Mouse (Mus musculus): ENCODE measurements around the gene Insrr. TPM values are rescaled to one million over a fixed set of nuclear protein-coding genes. Genes with fewer than 3 reads are reported as not detected.

Gene Insrr
- polyA plus RNA-seq, 1 experiment from 2014 or later, result 0.43 TPM

GRCm38 (mm10) chr3:87779086-87779485 lies 17.7 kb upstream of the Insrr start:
- no peak for ATAC-seq
- no peaks in the 10 kb centered on the region for H3K36me3 ChIP-seq (ENCODE audit: poor library complexity, severe bottlenecking)
- no peak overlapping the region for H3K4me3 ChIP-seq
- no peak overlapping the region for H3K4me2 ChIP-seq
- peaks cover 11% of the 10 kb centered on the region; the same call in 1 of the 2 replicates for H3K4me1 ChIP-seq
- no peaks in the 10 kb centered on the region for H3K9me3 ChIP-seq (replicated peaks)
- peaks cover 26% of the 10 kb centered on the region for H3K27me3 ChIP-seq
- no peak overlapping the region for H3K9ac ChIP-seq
- no peak overlapping the region for H3K27ac ChIP-seq
- WGBS, result 26% methylated on average over 2 of the region's 2 CpGs

GRCm38 (mm10) chr3:87783282-87784023 lies 13.3 kb upstream of the Insrr start:
- Histone ChIP-seq H3K9ac (no peak overlapping the region), H3K36me3 (ENCODE audit: poor library complexity, severe bottlenecking) (no peaks in the 10 kb centered on the region), H3K4me1 (0 out of 2 replicates have a peak, but pooled peaks cover 6% of the 10 kb centered on the region), H3K9me3 (replicated peaks) (no peaks in the 10 kb centered on the region), H3K27ac (no peak overlapping the region), H3K4me2 (no peak overlapping the region), H3K27me3 (peaks cover 15% of the 10 kb centered on the region; the same call in 1 of the 2 replicates), H3K4me3 (no peak overlapping the region)
- 84% methylated on average over 25 of the region's 25 CpGs for WGBS
- no peak for ATAC-seq

GRCm38 (mm10) chr3:87785156-87785555 lies 11.6 kb upstream of the Insrr start:
- Histone ChIP-seq H3K9me3 (replicated peaks) (no peaks in the 10 kb centered on the region), H3K4me2 (no peak overlapping the region), H3K27me3 (0 out of 2 replicates have a peak, but pooled peaks cover 8% of the 10 kb centered on the region), H3K4me3 (no peak overlapping the region), H3K4me1 (peaks cover 10% of the 10 kb centered on the region; the same call in 1 of the 2 replicates), H3K9ac (no peak overlapping the region), H3K36me3 (ENCODE audit: poor library complexity, severe bottlenecking) (no peaks in the 10 kb centered on the region), H3K27ac (no peak overlapping the region)
- 82% methylated on average over 5 of the region's 5 CpGs for WGBS
- ATAC-seq, result no peak

GRCm38 (mm10) chr3:87785626-87786214 lies 11.0 kb upstream of the Insrr start:
- Histone ChIP-seq H3K36me3 (ENCODE audit: poor library complexity, severe bottlenecking) (no peaks in the 10 kb centered on the region), H3K4me2 (no peak overlapping the region), H3K9me3 (replicated peaks) (no peaks in the 10 kb centered on the region), H3K9ac (no peak overlapping the region), H3K27me3 (peaks cover 9% of the 10 kb centered on the region), H3K4me3 (no peak overlapping the region), H3K4me1 (peaks cover 11% of the 10 kb centered on the region; the same call in 1 of the 2 replicates), H3K27ac (no peak overlapping the region)
- 66% methylated on average over 6 of the region's 6 CpGs for WGBS
- ATAC-seq, result no peak

- no peaks in the 10 kb centered on the region for H3K36me3 ChIP-seq (ENCODE audit: poor library complexity, severe bottlenecking)
- ATAC-seq, result no peak
- no peaks in the 10 kb centered on the region for H3K9me3 ChIP-seq (replicated peaks)
Measured at GRCm38 (mm10) chr3:87789248-87789647, 7.5 kb upstream of the Insrr start.

GRCm38 (mm10) chr3:87789768-87790167 lies 7.0 kb upstream of the Insrr start:
- 32% methylated on average over 5 of the region's 5 CpGs for WGBS
- Histone ChIP-seq H3K9ac (no peak overlapping the region), H3K4me3 (no peak overlapping the region), H3K27ac (no peak overlapping the region), H3K9me3 (replicated peaks) (no peaks in the 10 kb centered on the region), H3K4me1 (peaks cover 14% of the 10 kb centered on the region), H3K4me2 (no peak overlapping the region), H3K36me3 (ENCODE audit: poor library complexity, severe bottlenecking) (no peaks in the 10 kb centered on the region), H3K27me3 (peaks cover 46% of the 10 kb centered on the region)
- no peak for ATAC-seq

More at GRCm38 (mm10) chr3:87789248-87789647, 7.5 kb upstream of the Insrr start:
- Histone ChIP-seq H3K9ac (no peak overlapping the region), H3K4me1 (peaks cover 11% of the 10 kb centered on the region; the same call in 1 of the 2 replicates), H3K27ac (no peak overlapping the region), H3K27me3 (peaks cover 41% of the 10 kb centered on the region), H3K4me2 (no peak overlapping the region), H3K4me3 (no peak overlapping the region)
- WGBS, result 68% methylated on average over 1 of the region's 1 CpGs

GRCm38 (mm10) chr3:87794922-87795325 lies 1.8 kb upstream of the Insrr start, which contains the start of gene Ntrk1:
Ntrk1 (minus strand) TSS chr3:87795162.
- Histone ChIP-seq H3K4me1 (peaks cover 36% of the 10 kb centered on the region), H3K4me2 (peak within 1 kb of the TSS; percentile 52), H3K27me3 (peaks cover 95% of the 10 kb centered on the region), H3K36me3 (ENCODE audit: poor library complexity, severe bottlenecking) (no peaks in the 10 kb centered on the region), H3K27ac (no peak within 1 kb of the TSS), H3K9ac (peak within 1 kb of the TSS; percentile 22; the same call in 1 of the 2 replicates), H3K4me3 (peak within 1 kb of the TSS; percentile 26), H3K9me3 (replicated peaks) (no peaks in the 10 kb centered on the region)
- WGBS, result under 1% methylated on average over 45 of the region's 47 CpGs
- ATAC-seq, result no peak

- no peak; the same call in 1 of the 2 replicates for ATAC-seq
- Histone ChIP-seq H3K9ac (peak overlapping the region; percentile 22; the same call in 1 of the 2 replicates), H3K4me3 (peak overlapping the region; percentile 26), H3K27me3 (peaks cover 100% of the 10 kb centered on the region), H3K27ac (no peak overlapping the region), H3K36me3 (ENCODE audit: poor library complexity, severe bottlenecking) (no peaks in the 10 kb centered on the region), H3K4me2 (peak overlapping the region; percentile 52), H3K9me3 (replicated peaks) (no peaks in the 10 kb centered on the region), H3K4me1 (peaks cover 33% of the 10 kb centered on the region)
- 16% methylated on average over 33 of the region's 33 CpGs for WGBS
Measured at GRCm38 (mm10) chr3:87795336-87796277, 1.1 kb upstream of the Insrr start.

GRCm38 (mm10) chr3:87801681-87802080 lies 4.9 kb downstream of the Insrr start:
- Histone ChIP-seq H3K9ac (no peak overlapping the region), H3K4me1 (peaks cover 23% of the 10 kb centered on the region), H3K27me3 (peaks cover 98% of the 10 kb centered on the region), H3K4me2 (no peak overlapping the region), H3K27ac (no peak overlapping the region), H3K9me3 (replicated peaks) (no peaks in the 10 kb centered on the region), H3K36me3 (ENCODE audit: poor library complexity, severe bottlenecking) (no peaks in the 10 kb centered on the region), H3K4me3 (no peak overlapping the region)
- WGBS, result 62% methylated on average over 5 of the region's 5 CpGs
- no peak for ATAC-seq

- ATAC-seq, result no peak
- Histone ChIP-seq H3K4me3 (peak overlapping the region; percentile 24), H3K4me2 (peak overlapping the region; percentile 56), H3K27ac (no peak overlapping the region), H3K4me1 (peaks cover 9% of the 10 kb centered on the region; the same call in 1 of the 2 replicates), H3K9me3 (replicated peaks) (no peaks in the 10 kb centered on the region), H3K36me3 (ENCODE audit: poor library complexity, severe bottlenecking) (no peaks in the 10 kb centered on the region), H3K27me3 (peaks cover 98% of the 10 kb centered on the region), H3K9ac (no peak overlapping the region)
- 4% methylated on average over 26 of the region's 26 CpGs for WGBS
Measured at GRCm38 (mm10) chr3:87804038-87804677, 7.4 kb downstream of the Insrr start.

- no peaks in the 10 kb centered on the region for H3K36me3 ChIP-seq (ENCODE audit: poor library complexity, severe bottlenecking)
- peak overlapping the region; percentile 13; the same call in 1 of the 2 replicates for H3K4me3 ChIP-seq
- no peak overlapping the region for H3K27ac ChIP-seq
- H3K4me2 ChIP-seq, result peak overlapping the region; percentile 32
- ATAC-seq, result peak; percentile 67; the same call in 1 of the 2 replicates
- 3% methylated on average over 28 of the region's 28 CpGs for WGBS
- H3K4me1 ChIP-seq, result peaks cover 11% of the 10 kb centered on the region; the same call in 1 of the 2 replicates
- H3K9ac ChIP-seq, result no peak overlapping the region
- H3K27me3 ChIP-seq, result peaks cover 80% of the 10 kb centered on the region
- H3K9me3 ChIP-seq (replicated peaks), result no peaks in the 10 kb centered on the region
Measured at GRCm38 (mm10) chr3:87809322-87809962, 12.7 kb downstream of the Insrr start.
